Mouse (Mus musculus) right cerebral cortex, postnatal 25 days (tissue): ENCODE results near the gene Cdh1.
A peak's percentile ranks its signal among the peaks of the same experiment; 100 is the strongest.

Experiments used
- DNase-seq: peaks from one replicate; pipeline ENCODE4 v3.0.0; 2022

Gene Cdh1

DNA sequence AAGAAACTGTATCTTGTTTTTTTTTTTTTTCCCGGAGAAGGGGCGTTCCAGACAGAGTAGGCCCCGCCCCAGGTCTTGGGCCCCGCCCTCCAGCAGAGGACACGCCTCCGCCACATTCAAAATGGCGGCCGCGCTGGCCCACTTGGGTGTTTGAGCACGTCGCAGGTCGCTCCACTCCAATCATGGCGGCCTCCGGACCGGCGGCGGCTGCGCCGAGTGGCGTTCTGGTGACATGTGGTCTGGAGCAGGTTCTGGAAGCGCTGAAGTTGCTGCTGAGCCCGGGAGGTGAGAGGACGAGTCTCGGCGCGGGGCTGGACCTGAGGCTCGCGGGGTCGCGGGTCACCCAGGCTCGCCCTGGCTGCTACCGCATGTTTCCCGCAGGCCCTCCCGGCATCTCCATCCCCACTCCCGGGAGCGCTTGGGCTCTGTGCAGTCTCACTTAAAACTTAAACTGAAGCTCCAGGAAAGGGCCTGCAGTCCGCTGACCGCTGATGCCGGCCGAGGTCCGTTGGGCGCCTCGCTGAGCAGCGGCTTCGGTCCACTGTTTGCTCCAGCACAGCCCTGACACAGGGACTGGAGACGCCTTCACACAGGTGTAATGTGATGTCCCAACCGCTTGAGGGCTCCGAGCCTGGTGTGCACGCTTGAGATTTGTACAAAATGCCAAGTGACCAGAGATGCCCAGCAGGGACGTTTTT lies 80.0 kb downstream of the Cdh1 start, which contains the start of gene Tango6:
Tango6 (plus strand) TSS at position 98 of the 698 bp plus-strand sequence.
- DNase-seq, result peak; percentile 91

DNA sequence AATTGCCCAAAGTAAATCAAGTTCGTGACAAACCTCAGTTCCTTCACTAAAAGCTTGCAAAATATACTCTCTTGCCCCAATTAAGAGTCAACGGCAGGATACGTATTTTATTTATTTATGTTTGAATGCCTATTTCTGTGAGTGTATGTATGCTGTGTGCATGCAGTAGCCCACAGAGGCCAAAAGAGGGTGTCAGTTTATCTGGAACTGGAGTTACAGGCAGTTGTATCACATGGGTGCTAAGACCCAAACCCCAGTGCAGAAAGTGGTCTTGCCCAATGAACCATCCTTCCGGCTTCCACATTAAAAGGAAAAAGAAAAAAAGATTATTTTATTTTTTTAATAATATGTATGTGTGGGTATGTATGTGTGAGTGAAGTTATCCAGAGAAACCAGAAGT lies 81.2 kb downstream of the Cdh1 start:
- DNase-seq, result no peak

DNA sequence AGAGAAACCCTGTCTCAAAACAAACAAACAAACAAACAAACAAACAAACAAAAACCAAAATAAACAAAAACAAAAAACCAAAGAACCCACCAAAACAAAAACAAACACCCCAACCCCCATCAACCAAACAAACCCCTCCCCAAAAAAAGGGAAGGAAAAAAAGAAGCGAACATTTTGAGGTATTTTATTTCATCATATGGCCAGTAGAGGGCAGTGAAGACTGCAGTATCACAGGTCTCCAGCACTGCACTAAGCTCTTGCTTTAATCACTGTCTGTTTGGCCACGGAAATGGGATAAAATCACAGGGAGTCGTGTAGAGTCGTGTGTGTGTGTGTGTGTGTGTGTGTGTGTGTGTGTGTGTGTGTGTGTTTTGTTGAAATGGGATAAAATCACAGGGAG lies 84.3 kb downstream of the Cdh1 start:
- DNase-seq, result no peak

DNA sequence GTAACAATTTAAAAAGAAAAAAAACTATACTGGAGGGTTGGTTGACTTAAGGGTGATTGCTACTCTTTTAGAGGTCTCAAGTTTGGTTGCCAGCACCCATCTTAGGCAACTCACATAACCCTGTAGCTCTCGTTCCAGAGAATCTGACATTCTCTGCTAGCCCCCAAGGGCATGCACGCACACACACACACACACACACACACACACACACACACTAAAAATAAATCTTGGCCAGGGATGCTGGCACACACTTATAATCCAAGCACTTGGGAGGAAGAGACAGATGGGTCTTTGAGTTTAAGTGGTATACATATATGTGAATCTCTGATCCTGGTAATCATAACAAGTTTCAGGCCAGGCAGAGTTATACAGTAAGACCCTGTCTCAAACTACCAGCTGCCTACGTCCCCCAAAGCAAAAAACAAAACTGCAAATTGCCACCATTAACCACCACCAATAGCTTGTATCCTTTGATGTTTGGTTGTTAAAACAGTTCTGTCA lies 94.6 kb downstream of the Cdh1 start:
- no peak for DNase-seq

DNA sequence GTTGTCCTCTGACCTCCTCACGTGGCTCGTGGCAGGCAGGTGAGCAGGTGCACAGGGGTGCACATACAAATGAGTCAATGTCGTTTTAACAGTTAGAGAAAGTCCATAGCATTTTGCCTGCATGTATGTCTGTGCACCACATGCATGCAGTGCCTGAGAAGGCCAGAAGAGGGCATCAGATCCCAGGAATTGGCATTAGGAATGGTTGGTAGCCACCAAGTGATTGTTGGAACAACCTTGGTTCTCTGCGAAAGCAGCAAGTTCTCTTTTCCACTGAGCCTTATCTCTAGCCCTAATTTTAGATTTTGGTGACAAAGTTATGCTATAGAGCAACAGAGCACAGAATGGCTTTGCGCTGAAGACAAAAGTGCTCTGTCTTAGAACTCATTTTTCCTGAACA lies 96.4 kb downstream of the Cdh1 start:
- DNase-seq, result peak; percentile 44

DNA sequence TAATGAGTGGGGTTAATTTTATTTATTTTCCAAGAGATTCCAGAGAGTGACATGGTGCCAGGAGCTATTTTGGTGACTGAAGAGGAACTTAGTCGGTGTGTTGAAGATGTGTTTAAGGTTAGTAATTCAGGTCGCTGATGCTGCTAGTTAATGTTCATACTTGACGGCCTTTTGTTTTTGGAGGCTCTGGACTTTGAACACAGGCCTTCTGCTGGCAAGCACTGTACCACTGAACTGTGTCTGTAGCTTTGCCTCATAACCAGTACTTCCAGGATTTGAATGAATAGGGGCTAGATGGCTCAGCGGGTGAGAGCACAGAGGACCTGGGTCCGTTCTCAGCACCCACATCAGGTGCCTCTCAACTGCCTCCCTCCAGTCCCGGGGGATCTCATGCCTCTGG lies 97.0 kb downstream of the Cdh1 start:
- no peak for DNase-seq

DNA sequence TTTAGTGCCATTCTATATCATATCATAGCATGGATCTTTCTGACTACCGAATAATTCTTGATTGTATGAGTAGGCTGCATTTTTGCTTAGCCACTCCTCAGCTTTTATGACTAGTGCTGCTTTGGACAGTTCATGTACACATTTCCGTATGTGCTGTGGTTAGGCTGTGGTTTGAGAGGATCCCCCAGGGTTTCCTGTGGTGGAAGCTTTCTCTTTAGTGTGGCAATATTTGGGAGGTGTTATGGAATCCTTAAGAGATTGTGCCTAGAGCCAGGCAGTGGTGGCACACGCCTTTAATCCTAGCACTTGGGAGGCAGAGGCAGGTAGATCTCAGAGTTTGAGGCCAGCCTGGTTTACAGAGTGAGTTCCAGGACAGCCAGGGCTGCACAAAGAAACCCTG lies 98.2 kb downstream of the Cdh1 start:
- no peak for DNase-seq

DNA sequence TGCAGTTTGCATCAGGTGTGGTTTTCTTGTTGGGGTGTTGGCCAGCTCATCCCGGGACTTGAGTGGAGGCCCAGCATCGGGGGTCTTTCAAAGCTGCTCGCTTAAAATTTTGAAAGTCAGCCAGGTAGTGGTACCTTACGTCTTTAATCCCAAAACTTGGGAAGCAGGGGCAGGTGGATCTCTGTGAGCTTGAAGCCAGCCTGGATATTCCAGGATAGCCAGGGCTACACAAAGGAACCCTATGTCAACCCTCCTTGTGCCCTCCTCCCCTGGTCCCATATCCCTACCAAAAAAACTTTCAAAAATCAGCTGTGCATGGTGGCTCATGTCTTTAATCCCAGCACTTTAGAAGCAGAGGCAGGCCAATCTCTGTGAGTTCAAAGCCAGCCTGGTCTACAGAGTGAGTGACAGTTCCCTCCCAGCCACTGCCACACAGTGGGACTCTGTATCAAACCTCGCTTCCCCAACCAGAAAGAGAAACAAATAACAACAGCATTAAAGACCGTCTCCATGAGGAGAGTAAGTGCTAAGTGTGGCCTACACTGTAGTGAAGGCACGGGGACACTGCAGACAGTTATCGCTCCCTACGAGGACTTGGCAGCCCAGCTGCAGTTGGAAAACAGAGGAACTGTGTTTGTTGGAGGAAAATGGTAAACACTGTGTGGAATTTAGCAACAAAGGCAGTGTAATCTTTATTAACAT lies 101.2 kb downstream of the Cdh1 start:
- no peak for DNase-seq

DNA sequence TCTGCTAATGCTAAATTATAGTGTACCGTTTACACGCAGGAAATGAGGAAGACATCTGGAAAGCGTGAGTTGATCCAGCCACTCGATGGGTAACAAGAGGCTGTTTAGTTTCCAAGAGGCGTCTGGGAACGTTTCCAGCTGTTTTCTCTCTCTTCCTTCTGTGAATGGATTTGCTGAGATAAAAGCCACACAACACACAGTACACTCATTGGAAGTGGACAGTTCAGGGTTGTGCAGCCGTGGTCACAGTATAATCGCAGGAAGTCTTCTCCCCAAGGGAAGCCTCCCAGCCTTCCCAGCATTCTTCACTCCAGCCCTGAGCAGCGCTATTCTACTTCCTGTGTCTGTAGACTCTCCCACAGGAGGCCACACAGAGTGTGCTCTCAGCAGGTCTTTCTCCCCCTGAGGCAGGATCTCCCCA lies 101.8 kb downstream of the Cdh1 start:
- no peak for DNase-seq

DNA sequence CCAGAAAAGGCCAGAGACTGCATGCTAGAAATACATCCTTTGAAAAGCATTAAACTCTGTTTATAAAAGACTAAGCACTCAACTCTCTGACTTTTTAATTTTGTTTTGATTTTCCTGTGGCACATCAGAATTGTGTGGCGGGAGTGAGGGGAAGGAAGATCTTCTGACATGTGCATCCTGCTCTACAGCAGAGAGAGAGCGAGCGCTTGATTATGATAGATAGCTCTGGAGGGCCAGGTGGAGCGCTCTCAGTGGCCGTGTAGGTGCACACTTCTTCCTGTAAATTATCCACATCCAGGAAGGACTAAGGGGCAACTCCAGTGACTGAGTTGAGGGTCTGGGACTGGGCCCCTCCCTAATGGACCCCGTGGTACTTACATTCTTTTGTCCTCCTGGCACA lies 103.0 kb downstream of the Cdh1 start:
- no peak for DNase-seq

DNA sequence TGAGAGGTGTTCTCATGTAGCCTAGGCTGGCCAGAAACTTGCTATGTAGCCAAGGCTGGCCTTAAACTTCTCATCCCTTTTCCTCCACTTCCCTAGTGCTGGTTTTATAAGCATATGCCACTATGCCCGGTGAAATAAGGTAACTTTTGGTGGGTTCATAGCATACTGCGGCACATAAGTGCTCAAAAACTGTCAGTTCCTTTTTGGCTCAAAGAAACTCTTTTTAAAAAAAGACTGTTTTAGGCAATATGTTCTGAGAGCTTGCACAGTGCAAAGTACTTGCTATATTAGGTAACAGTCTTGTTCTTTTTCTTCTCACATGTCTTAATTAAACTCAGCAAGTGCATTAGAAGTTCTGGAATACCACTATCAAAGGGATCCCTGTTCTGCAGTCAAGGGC lies 106.9 kb downstream of the Cdh1 start:
- DNase-seq, result no peak

DNA sequence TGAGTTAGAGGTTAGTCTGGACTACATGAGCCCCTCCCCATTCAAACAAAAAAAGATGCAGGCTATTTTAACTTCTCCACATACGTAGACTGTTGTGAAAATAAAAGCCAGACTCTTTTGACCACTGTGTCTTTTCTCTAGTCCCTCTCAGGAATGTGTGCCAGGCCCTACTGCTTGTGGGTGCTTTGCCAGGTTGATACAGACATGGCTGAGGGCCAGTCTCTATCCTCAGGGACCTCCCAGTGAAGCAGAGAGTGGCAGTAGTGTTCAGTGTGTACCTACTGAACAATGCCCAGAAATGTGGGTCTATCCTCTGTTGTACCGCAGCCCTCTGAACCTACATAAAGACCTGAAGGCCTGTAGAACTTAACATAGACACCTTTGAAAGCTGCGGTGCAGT lies 109.3 kb downstream of the Cdh1 start:
- no peak for DNase-seq

DNA sequence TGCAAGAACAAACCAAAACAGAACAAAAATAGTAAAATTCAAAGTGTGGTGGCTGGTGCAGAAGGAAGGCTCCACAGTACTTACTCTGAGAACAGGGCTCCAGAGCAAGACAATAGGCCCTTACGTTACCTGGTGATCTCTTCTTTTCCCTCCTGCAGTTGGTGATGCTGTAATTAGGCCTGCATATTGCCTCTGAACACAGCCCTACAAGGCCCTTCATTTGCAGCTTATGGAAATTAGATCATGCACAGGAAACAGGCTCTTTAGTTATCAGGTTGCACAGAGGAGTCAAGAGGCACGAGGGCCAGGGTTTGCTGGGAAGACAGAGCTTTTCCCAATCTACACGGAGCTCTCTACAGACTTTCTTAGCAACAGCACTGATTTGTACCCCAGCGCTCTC lies 111.1 kb downstream of the Cdh1 start:
- DNase-seq, result no peak

DNA sequence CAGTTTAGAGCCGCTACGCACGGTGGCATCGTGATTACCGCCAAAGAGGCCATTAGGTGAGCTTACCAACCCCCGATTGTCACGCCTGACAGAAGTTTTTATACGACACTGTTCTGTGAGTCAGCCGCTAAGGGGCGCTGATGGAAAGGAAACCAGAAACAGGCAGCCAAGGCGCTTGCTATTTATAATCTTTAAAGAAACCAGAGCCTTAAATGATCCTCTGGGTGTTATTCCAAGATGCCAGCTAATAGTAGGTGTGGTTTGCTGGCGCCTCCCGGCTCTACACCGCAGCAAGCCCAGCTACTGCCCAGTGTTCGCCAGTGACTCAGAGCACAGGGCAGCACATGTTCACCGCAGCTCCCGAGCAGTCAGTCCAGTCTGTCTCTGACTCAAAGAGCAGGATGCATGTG lies 114.9 kb downstream of the Cdh1 start:
- peak; percentile 78 for DNase-seq
